Mouse (Mus musculus) heart, embryonic 11.5 days (tissue): ENCODE measurements at regions not wholly inside any gene's neighbourhood (a gene's known extent, or its start where the extent isn't known, plus 50 kb on each side); places are given as distances from the start of the nearest gene placed in this dataset.
"Not testable (repeated sequence)": the region's sequence is repeated elsewhere in the genome, so short reads cannot be mapped to it uniquely, and the experiment has no call there.

Experiments
- ATAC-seq: fragments of 200-750 bp; cut with Nextera tagmentation; replicated peaks from 2 replicates; pipeline ENCODE4 v1.8.0; 2017; ENCODE audit warnings: moderate library complexity; ENCODE audit not compliant: insufficient number of reproducible peaks, low FRiP score, low TSS enrichment
- H3K27ac ChIP-seq: fragments of 300-500 bp; sonication (generic); 2 replicates; pipeline ENCODE4 v1.5.1; 2014; ENCODE audit warnings: mild to moderate bottlenecking, low read depth, low read length
- H3K27me3 ChIP-seq: fragments of 300-500 bp; sonication (generic); 2 replicates; pipeline ENCODE4 v1.6.1; 2014; ENCODE audit warnings: mild to moderate bottlenecking, low read length, mixed read lengths; ENCODE audit not compliant: control insufficient read depth, insufficient read depth
- H3K36me3 ChIP-seq: fragments of 300-500 bp; sonication (generic); 2 replicates; pipeline ENCODE4 v1.6.1; 2014; ENCODE audit warnings: mild to moderate bottlenecking, low read length, moderate library complexity, mixed read lengths; ENCODE audit not compliant: control insufficient read depth, insufficient read depth
- H3K4me1 ChIP-seq: fragments of 300-500 bp; sonication (generic); 2 replicates; pipeline ENCODE4 v1.6.1; 2014; ENCODE audit warnings: low read length; ENCODE audit not compliant: control insufficient read depth, insufficient read depth
- H3K4me2 ChIP-seq: fragments of 300-500 bp; sonication (generic); 2 replicates; pipeline ENCODE4 v1.6.1; 2014; ENCODE audit warnings: mild to moderate bottlenecking, moderate library complexity
- H3K4me3 ChIP-seq: fragments of 300-500 bp; sonication (generic); 2 replicates; pipeline ENCODE4 v1.5.1; 2014; ENCODE audit warnings: low read depth, low read length
- H3K9ac ChIP-seq: fragments of 300-500 bp; sonication (generic); 2 replicates; pipeline ENCODE4 v1.6.1; 2014; ENCODE audit warnings: mild to moderate bottlenecking, low read depth, low read length, moderate library complexity
- H3K9me3 ChIP-seq: fragments of 300-500 bp; sonication (generic); replicated peaks from 2 replicates; pipeline ENCODE4 v1.6.1; 2016; ENCODE audit warnings: low read length; ENCODE audit not compliant: control insufficient read depth
- WGBS: fragments of 180-500 bp; shearing (Covaris S2); extraction: QIAGEN DNeasy Blood & Tissue Kit; methylation state at CpG from one replicate; pipeline ENCODE4 v1.1.7; 2014; ENCODE audit not compliant: insufficient replicate concordance; 5-methylcytosine and 5-hydroxymethylcytosine counted together

DNA sequence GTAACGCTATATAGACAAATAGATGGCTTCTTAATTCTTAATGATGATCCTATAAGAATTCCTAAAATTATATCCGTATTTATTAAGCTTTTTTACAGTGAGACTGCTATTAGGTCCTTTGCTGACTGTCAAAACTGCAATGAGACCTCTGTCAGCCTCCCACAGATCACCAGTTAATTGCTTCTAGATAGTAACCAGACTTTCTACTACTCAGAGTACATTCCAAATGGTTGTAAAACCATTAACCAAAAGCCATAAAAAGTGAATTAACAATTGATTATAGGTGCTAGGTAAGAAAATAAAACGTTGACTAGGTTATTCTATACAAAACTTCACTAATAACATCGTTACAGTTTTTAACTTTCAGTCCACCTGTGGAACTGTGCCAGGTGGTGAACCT lies 498.7 kb upstream of the N6amt1 start:
- H3K36me3 ChIP-seq = no peaks in the 10 kb centered on the region
- no peak for ATAC-seq
- WGBS = 73% methylated on average over 4 of the region's 4 CpGs

GRCm38 (mm10) chr16:86853398-86853797 lies 500.6 kb upstream of the N6amt1 start:
- H3K4me2 ChIP-seq = no peak overlapping the region
- no peak for ATAC-seq
- 65% methylated on average over 1 of the region's 1 CpGs for WGBS

More for the DNA sequence above, 498.7 kb upstream of the N6amt1 start:
- H3K4me3 ChIP-seq = no peak overlapping the region
- H3K4me1 ChIP-seq = no peaks in the 10 kb centered on the region
- no peak overlapping the region for H3K9ac ChIP-seq
- H3K27ac ChIP-seq = no peak overlapping the region
- no peaks in the 10 kb centered on the region for H3K9me3 ChIP-seq
- H3K4me2 ChIP-seq = no peak overlapping the region
- no peaks in the 10 kb centered on the region for H3K27me3 ChIP-seq

GRCm38 (mm10) chr16:86838457-86839337 lies 515.3 kb upstream of the N6amt1 start:
- Histone ChIP-seq H3K4me2 (no peak overlapping the region), H3K9ac (no peak overlapping the region)

More at GRCm38 (mm10) chr16:86853398-86853797, 500.6 kb upstream of the N6amt1 start:
- Histone ChIP-seq H3K9me3 (no peaks in the 10 kb centered on the region), H3K4me1 (no peaks in the 10 kb centered on the region), H3K4me3 (no peak overlapping the region), H3K9ac (no peak overlapping the region), H3K27me3 (no peaks in the 10 kb centered on the region), H3K27ac (no peak overlapping the region), H3K36me3 (no peaks in the 10 kb centered on the region)

GRCm38 (mm10) chr16:86827645-86828044 lies 526.3 kb upstream of the N6amt1 start:
- no peak for ATAC-seq
- H3K36me3 ChIP-seq = no peaks in the 10 kb centered on the region
- no peak overlapping the region for H3K4me3 ChIP-seq
- H3K27ac ChIP-seq = no peak overlapping the region
- no peaks in the 10 kb centered on the region for H3K9me3 ChIP-seq
- H3K4me1 ChIP-seq = 0 out of 2 replicates have a peak, but pooled peaks cover 5% of the 10 kb centered on the region
- no peaks in the 10 kb centered on the region for H3K27me3 ChIP-seq
- 51% methylated on average over 1 of the region's 1 CpGs for WGBS
- no peak overlapping the region for H3K9ac ChIP-seq
- H3K4me2 ChIP-seq = no peak overlapping the region

More at GRCm38 (mm10) chr16:86838457-86839337, 515.3 kb upstream of the N6amt1 start:
- Histone ChIP-seq H3K4me1 (peaks cover 15% of the 10 kb centered on the region), H3K4me3 (no peak overlapping the region), H3K27ac (peak overlapping the region; percentile 60), H3K9me3 (no peaks in the 10 kb centered on the region), H3K27me3 (no peaks in the 10 kb centered on the region), H3K36me3 (no peaks in the 10 kb centered on the region)
- peak; percentile 81 for ATAC-seq
- 8% methylated on average over 6 of the region's 6 CpGs for WGBS

DNA sequence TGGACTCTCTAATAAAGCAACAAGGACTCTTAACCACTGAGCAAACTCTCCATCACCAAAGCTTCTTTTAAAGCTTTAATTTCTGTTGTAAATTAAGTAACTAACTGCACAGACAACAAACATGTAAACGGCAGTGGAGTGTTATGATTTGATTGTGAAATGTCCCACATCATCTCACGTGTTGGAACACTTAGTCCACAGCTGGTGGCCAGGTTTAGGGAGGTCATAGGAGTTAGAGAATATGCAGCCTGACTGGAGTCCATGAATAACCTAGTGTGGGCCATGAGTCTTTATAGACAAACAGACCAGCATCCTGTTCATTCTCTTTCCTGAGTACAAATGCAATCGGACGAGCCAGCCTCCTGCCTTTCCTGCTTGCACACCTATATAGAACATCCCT lies 527.3 kb upstream of the N6amt1 start:
- no peak overlapping the region for H3K4me3 ChIP-seq
- H3K27me3 ChIP-seq = no peaks in the 10 kb centered on the region
- no peaks in the 10 kb centered on the region for H3K36me3 ChIP-seq
- H3K27ac ChIP-seq = no peak overlapping the region
- 80% methylated on average over 4 of the region's 4 CpGs for WGBS
- H3K9ac ChIP-seq = no peak overlapping the region
- H3K4me2 ChIP-seq = no peak overlapping the region
- ATAC-seq = no peak
- H3K9me3 ChIP-seq = no peaks in the 10 kb centered on the region
- 0 out of 2 replicates have a peak, but pooled peaks cover 5% of the 10 kb centered on the region for H3K4me1 ChIP-seq

- Histone ChIP-seq H3K4me2 (no peak overlapping the region), H3K4me1 (0 out of 2 replicates have a peak, but pooled peaks cover 5% of the 10 kb centered on the region), H3K36me3 (no peaks in the 10 kb centered on the region), H3K9ac (no peak overlapping the region), H3K9me3 (no peaks in the 10 kb centered on the region), H3K4me3 (no peak overlapping the region), H3K27me3 (no peaks in the 10 kb centered on the region), H3K27ac (no peak overlapping the region)
- WGBS = 69% methylated on average over 1 of the region's 1 CpGs
- no peak for ATAC-seq
These were observed 530.5 kb upstream of the N6amt1 start for GRCm38 (mm10) chr16:86823496-86823895.

- Histone ChIP-seq H3K27me3 (no peaks in the 10 kb centered on the region), H3K27ac (no peak overlapping the region), H3K4me3 (no peak overlapping the region), H3K9me3 (no peaks in the 10 kb centered on the region), H3K4me1 (peaks cover 7% of the 10 kb centered on the region), H3K36me3 (no peaks in the 10 kb centered on the region), H3K4me2 (no peak overlapping the region), H3K9ac (no peak overlapping the region)
- WGBS = 83% methylated on average over 2 of the region's 2 CpGs
- ATAC-seq = no peak
These were observed 532.4 kb upstream of the N6amt1 start for GRCm38 (mm10) chr16:86821586-86821985.

- 48% methylated on average over 1 of the region's 1 CpGs for WGBS
- ATAC-seq, H3K36me3 ChIP-seq, H3K4me3 ChIP-seq, H3K4me2 ChIP-seq, H3K4me1 ChIP-seq, H3K27ac ChIP-seq, H3K9me3 ChIP-seq, H3K27me3 ChIP-seq, H3K9ac ChIP-seq: not testable (repeated sequence)
These were observed 535.3 kb upstream of the N6amt1 start for GRCm38 (mm10) chr16:86818639-86819038.
